ENCODE assay signal across 14 mouse cellular contexts in the genomic region with DNA sequence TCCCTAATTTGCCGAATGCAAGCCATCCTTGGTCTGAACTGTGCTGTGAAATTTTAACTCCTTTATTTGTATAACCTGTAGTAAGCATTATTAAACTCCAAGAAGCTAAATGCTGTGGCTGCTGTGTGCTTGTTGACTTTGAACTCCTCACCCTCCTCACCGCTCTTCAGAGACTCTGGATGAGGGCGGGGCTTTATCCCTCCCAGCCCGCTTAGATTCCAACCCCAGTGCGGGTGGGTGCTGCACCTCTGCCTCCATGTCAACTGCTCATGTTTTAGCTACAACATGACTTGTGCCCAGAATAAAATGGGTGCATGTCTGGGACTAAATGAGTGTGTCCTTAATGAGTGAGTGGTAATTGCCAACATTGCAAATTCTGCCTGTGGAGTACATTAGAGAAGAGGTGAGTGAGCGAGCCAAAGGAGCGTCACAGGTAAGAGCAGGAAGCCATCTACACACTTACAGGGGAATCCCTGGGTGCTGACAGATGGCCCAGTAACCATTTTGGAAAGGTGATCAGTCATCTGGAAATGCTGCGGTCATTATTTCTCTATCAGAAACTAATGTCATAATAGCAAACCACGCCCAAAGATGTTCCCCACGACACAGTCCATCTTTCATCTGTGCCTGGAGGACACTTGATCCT.
DNase-seq lines count a peak whose midpoint lies in the region.
"Had no signal": no experiment of that assay in that cellular context is flagged by ENCODE, and none has a peak within 500 bp of the region (broad histone marks: within the 10 kb centered on the region; RNA-seq: fewer than 3 reads in every experiment).

No protein-coding gene starts in this region.

- peak; percentile 40 for DNase-seq in cerebellum, adult 11 months
- DNase-seq in cerebellum, postnatal 4 days (ENCODE audit: low spot score in 2 of 2) = no peak
- peak; percentile 30 to 53 for DNase-seq in kidney, postnatal 25 days
- no peak for DNase-seq in kidney, adult 18-20 months
- peak; percentile 67 for DNase-seq in cerebellum, adult 11-12 months
- peak; percentile 41 to 71 for DNase-seq in cerebellum, postnatal 14 days
- no peak for DNase-seq in right cerebral cortex, postnatal 4 days
- no peak for DNase-seq in thymus, postnatal 4 days
- DNase-seq: adrenal gland, postnatal 36 days; forebrain, postnatal 0 days; gastrocnemius, postnatal 14 days; heart, adult 18-20 months; heart, postnatal 14 days; kidney, adult 8-10 months had no signal

Comparison
In these comparisons a context has a peak if more than half of its experiments do, and no peak if none do; other contexts are left out.
1. DNase-seq: peak in cerebellum, adult 11 months (single experiment), kidney, postnatal 25 days (2 of 2), cerebellum, adult 11-12 months (single experiment) and cerebellum, postnatal 14 days (2 of 2); none in cerebellum, postnatal 4 days (0 of 2), kidney, adult 18-20 months (single experiment), right cerebral cortex, postnatal 4 days (single experiment) and thymus, postnatal 4 days (single experiment).